Mouse (Mus musculus): ENCODE data around the gene Dlk1. TPM values are rescaled to one million over a fixed set of nuclear protein-coding genes. Genes with fewer than 3 reads are reported as not detected.

The Dlk1 gene
- polyA plus RNA-seq, 1 experiment from 2014 or later: 120 TPM

- no peak for ATAC-seq (ENCODE audit: insufficient number of reproducible peaks, insufficient read depth, low FRiP score, low TSS enrichment, low read depth)
- H3K4me1 ChIP-seq (replicated peaks): peaks cover 34% of the 10 kb centered on the region
- no peak overlapping the region for H3K4me3 ChIP-seq (replicated peaks)
- H3K27me3 ChIP-seq: no peaks in the 10 kb centered on the region
- no peak overlapping the region for H3K27ac ChIP-seq
- H3K36me3 ChIP-seq: no peaks in the 10 kb centered on the region
- no peak overlapping the region for H3K9ac ChIP-seq (replicated peaks)
- WGBS: 79% methylated on average over 12 of the region's 12 CpGs
- no peak overlapping the region for H3K4me2 ChIP-seq
- no peaks in the 10 kb centered on the region for H3K9me3 ChIP-seq
Observed at GRCm38 (mm10) chr12:109420006-109420405, 32.6 kb upstream of the Dlk1 start.

- no peak overlapping the region for H3K4me2 ChIP-seq
- H3K27me3 ChIP-seq: no peaks in the 10 kb centered on the region; the same call in 1 of the 2 replicates
- no peaks in the 10 kb centered on the region for H3K9me3 ChIP-seq
- no peak overlapping the region for H3K27ac ChIP-seq
- H3K9ac ChIP-seq (replicated peaks): no peak overlapping the region
- WGBS: 52% methylated on average over 2 of the region's 2 CpGs
- H3K36me3 ChIP-seq: no peaks in the 10 kb centered on the region
- no peak overlapping the region for H3K4me3 ChIP-seq (replicated peaks)
- no peak for ATAC-seq (ENCODE audit: insufficient number of reproducible peaks, insufficient read depth, low FRiP score, low TSS enrichment, low read depth)
- peaks cover 37% of the 10 kb centered on the region for H3K4me1 ChIP-seq (replicated peaks)
Observed at GRCm38 (mm10) chr12:109423163-109423562, 29.5 kb upstream of the Dlk1 start.

GRCm38 (mm10) chr12:109423716-109424429 lies 28.8 kb upstream of the Dlk1 start:
- Histone ChIP-seq H3K4me2 (no peak overlapping the region), H3K9ac (replicated peaks) (no peak overlapping the region), H3K27me3 (no peaks in the 10 kb centered on the region; the same call in 1 of the 2 replicates), H3K36me3 (no peaks in the 10 kb centered on the region), H3K4me1 (replicated peaks) (peaks cover 32% of the 10 kb centered on the region), H3K4me3 (replicated peaks) (no peak overlapping the region), H3K9me3 (no peaks in the 10 kb centered on the region), H3K27ac (peak overlapping the region; percentile 73; the same call in 1 of the 2 replicates)
- WGBS: 69% methylated on average over 4 of the region's 4 CpGs
- ATAC-seq (ENCODE audit: insufficient number of reproducible peaks, insufficient read depth, low FRiP score, low TSS enrichment, low read depth): 0 out of 2 replicates have a peak, but pooled peaks have one; percentile 33

GRCm38 (mm10) chr12:109424753-109425332 lies 27.8 kb upstream of the Dlk1 start:
- Histone ChIP-seq H3K9me3 (no peaks in the 10 kb centered on the region), H3K4me2 (peak overlapping the region; percentile 46), H3K36me3 (no peaks in the 10 kb centered on the region), H3K9ac (replicated peaks) (peak overlapping the region; percentile 18), H3K27me3 (no peaks in the 10 kb centered on the region; the same call in 1 of the 2 replicates), H3K4me3 (replicated peaks) (0 out of 2 replicates have a peak overlapping the region, but pooled peaks have one; percentile 9), H3K27ac (peak overlapping the region; percentile 73), H3K4me1 (replicated peaks) (peaks cover 32% of the 10 kb centered on the region)
- ATAC-seq (ENCODE audit: insufficient number of reproducible peaks, insufficient read depth, low FRiP score, low TSS enrichment, low read depth): no peak
- 4% methylated on average over 20 of the region's 20 CpGs for WGBS

GRCm38 (mm10) chr12:109425982-109426381 lies 26.6 kb upstream of the Dlk1 start:
- peaks cover 32% of the 10 kb centered on the region for H3K4me1 ChIP-seq (replicated peaks)
- H3K9me3 ChIP-seq: no peaks in the 10 kb centered on the region
- H3K36me3 ChIP-seq: no peaks in the 10 kb centered on the region
- H3K4me3 ChIP-seq (replicated peaks): no peak overlapping the region
- WGBS: 77% methylated on average over 12 of the region's 12 CpGs
- ATAC-seq (ENCODE audit: insufficient number of reproducible peaks, insufficient read depth, low FRiP score, low TSS enrichment, low read depth): no peak
- peak overlapping the region; percentile 59; the same call in 1 of the 2 replicates for H3K27ac ChIP-seq
- H3K9ac ChIP-seq (replicated peaks): no peak overlapping the region
- no peak overlapping the region for H3K4me2 ChIP-seq
- H3K27me3 ChIP-seq: no peaks in the 10 kb centered on the region; the same call in 1 of the 2 replicates

GRCm38 (mm10) chr12:109432475-109433130 lies 20.0 kb upstream of the Dlk1 start:
- no peak overlapping the region for H3K4me2 ChIP-seq
- no peaks in the 10 kb centered on the region for H3K36me3 ChIP-seq
- no peaks in the 10 kb centered on the region for H3K27me3 ChIP-seq
- H3K9me3 ChIP-seq: no peaks in the 10 kb centered on the region
- peak overlapping the region; percentile 69 for H3K27ac ChIP-seq
- no peak overlapping the region for H3K4me3 ChIP-seq (replicated peaks)
- peaks cover 19% of the 10 kb centered on the region for H3K4me1 ChIP-seq (replicated peaks)
- 0 out of 2 replicates have a peak, but pooled peaks have one; percentile 20 for ATAC-seq (ENCODE audit: insufficient number of reproducible peaks, insufficient read depth, low FRiP score, low TSS enrichment, low read depth)
- 59% methylated on average over 6 of the region's 6 CpGs for WGBS
- no peak overlapping the region for H3K9ac ChIP-seq (replicated peaks)

GRCm38 (mm10) chr12:109436367-109436807 lies 16.2 kb upstream of the Dlk1 start:
- peak overlapping the region; percentile 84 for H3K27ac ChIP-seq
- H3K9ac ChIP-seq (replicated peaks): no peak overlapping the region
- no peaks in the 10 kb centered on the region for H3K9me3 ChIP-seq
- no peaks in the 10 kb centered on the region for H3K36me3 ChIP-seq
- H3K27me3 ChIP-seq: peaks cover 10% of the 10 kb centered on the region; the same call in 1 of the 2 replicates
- H3K4me1 ChIP-seq (replicated peaks): peaks cover 53% of the 10 kb centered on the region
- H3K4me3 ChIP-seq (replicated peaks): no peak overlapping the region
- WGBS: 9% methylated on average over 10 of the region's 10 CpGs
- peak overlapping the region; percentile 34 for H3K4me2 ChIP-seq
- 0 out of 2 replicates have a peak, but pooled peaks have one; percentile 38 for ATAC-seq (ENCODE audit: insufficient number of reproducible peaks, insufficient read depth, low FRiP score, low TSS enrichment, low read depth)

GRCm38 (mm10) chr12:109436852-109437251 lies 15.8 kb upstream of the Dlk1 start:
- WGBS: 22% methylated on average over 12 of the region's 12 CpGs
- H3K4me2 ChIP-seq: peak overlapping the region; percentile 34
- no peak overlapping the region for H3K9ac ChIP-seq (replicated peaks)
- H3K27ac ChIP-seq: peak overlapping the region; percentile 84
- no peaks in the 10 kb centered on the region for H3K9me3 ChIP-seq
- peak; percentile 50 for ATAC-seq (ENCODE audit: insufficient number of reproducible peaks, insufficient read depth, low FRiP score, low TSS enrichment, low read depth)
- no peak overlapping the region for H3K4me3 ChIP-seq (replicated peaks)
- H3K36me3 ChIP-seq: no peaks in the 10 kb centered on the region
- H3K27me3 ChIP-seq: peaks cover 10% of the 10 kb centered on the region; the same call in 1 of the 2 replicates
- peaks cover 57% of the 10 kb centered on the region for H3K4me1 ChIP-seq (replicated peaks)

GRCm38 (mm10) chr12:109437559-109438350 lies 14.9 kb upstream of the Dlk1 start:
- peak overlapping the region; percentile 39 for H3K4me2 ChIP-seq

GRCm38 (mm10) chr12:109438383-109438782 lies 14.2 kb upstream of the Dlk1 start:
- peaks cover 60% of the 10 kb centered on the region for H3K4me1 ChIP-seq (replicated peaks)
- no peak overlapping the region for H3K9ac ChIP-seq (replicated peaks)
- peak overlapping the region; percentile 50; the same call in 1 of the 2 replicates for H3K27ac ChIP-seq
- ATAC-seq (ENCODE audit: insufficient number of reproducible peaks, insufficient read depth, low FRiP score, low TSS enrichment, low read depth): no peak
- no peaks in the 10 kb centered on the region for H3K36me3 ChIP-seq
- no peak overlapping the region for H3K4me2 ChIP-seq
- no peak overlapping the region for H3K4me3 ChIP-seq (replicated peaks)
- no peaks in the 10 kb centered on the region for H3K9me3 ChIP-seq
- peaks cover 10% of the 10 kb centered on the region; the same call in 1 of the 2 replicates for H3K27me3 ChIP-seq
- WGBS: 78% methylated on average over 6 of the region's 6 CpGs

More at GRCm38 (mm10) chr12:109437559-109438350, 14.9 kb upstream of the Dlk1 start:
- H3K9ac ChIP-seq (replicated peaks): no peak overlapping the region
- WGBS: 6% methylated on average over 25 of the region's 25 CpGs
- H3K9me3 ChIP-seq: no peaks in the 10 kb centered on the region
- H3K4me1 ChIP-seq (replicated peaks): peaks cover 59% of the 10 kb centered on the region
- 0 out of 2 replicates have a peak overlapping the region, but pooled peaks have one; percentile 8 for H3K4me3 ChIP-seq (replicated peaks)
- H3K36me3 ChIP-seq: no peaks in the 10 kb centered on the region
- H3K27ac ChIP-seq: peak overlapping the region; percentile 84
- H3K27me3 ChIP-seq: peaks cover 10% of the 10 kb centered on the region; the same call in 1 of the 2 replicates
- ATAC-seq (ENCODE audit: insufficient number of reproducible peaks, insufficient read depth, low FRiP score, low TSS enrichment, low read depth): no peak; the same call in 1 of the 2 replicates

Data from limb, embryonic 12.5 days (tissue).